Mouse (Mus musculus): ENCODE measurements around the gene Nrn1. TPM values are rescaled to one million over a fixed set of nuclear protein-coding genes. Genes with fewer than 3 reads are reported as not detected.
A peak's percentile ranks its signal among the peaks of the same experiment; 100 is the strongest.

Gene Nrn1
- polyA plus RNA-seq, 1 experiment: 151 TPM

- TF ChIP-seq POLR2A (IDR thresholded peaks at IDR 0.05; ENCODE audit: borderline replicate concordance, insufficient read depth, low read length): no peak
- no peak for TF ChIP-seq CTCF (IDR thresholded peaks at IDR 0.05; ENCODE audit: borderline replicate concordance, insufficient read depth, low read depth, low read length)
- H3K27me3 ChIP-seq (ENCODE audit: control insufficient read depth, insufficient read depth, low read length): no peaks in the 10 kb centered on the region
- H3K27ac ChIP-seq (ENCODE audit: insufficient read depth, low read length): peak overlapping the region; percentile 91
- 8% methylated on average over 8 of the region's 8 CpGs for WGBS
- DNase-seq: peak; percentile 76 to 92
- H3K4me3 ChIP-seq (replicated peaks; ENCODE audit: insufficient read depth, low read depth, low read length): peak overlapping the region; percentile 30
- peaks cover 8% of the 10 kb centered on the region; the same call in 1 of the 2 replicates for H3K4me1 ChIP-seq (ENCODE audit: control insufficient read depth, insufficient read depth, low read length)
Observed at GRCm38 (mm10) chr13:36696351-36696771, 38.6 kb downstream of the Nrn1 start.

DNA sequence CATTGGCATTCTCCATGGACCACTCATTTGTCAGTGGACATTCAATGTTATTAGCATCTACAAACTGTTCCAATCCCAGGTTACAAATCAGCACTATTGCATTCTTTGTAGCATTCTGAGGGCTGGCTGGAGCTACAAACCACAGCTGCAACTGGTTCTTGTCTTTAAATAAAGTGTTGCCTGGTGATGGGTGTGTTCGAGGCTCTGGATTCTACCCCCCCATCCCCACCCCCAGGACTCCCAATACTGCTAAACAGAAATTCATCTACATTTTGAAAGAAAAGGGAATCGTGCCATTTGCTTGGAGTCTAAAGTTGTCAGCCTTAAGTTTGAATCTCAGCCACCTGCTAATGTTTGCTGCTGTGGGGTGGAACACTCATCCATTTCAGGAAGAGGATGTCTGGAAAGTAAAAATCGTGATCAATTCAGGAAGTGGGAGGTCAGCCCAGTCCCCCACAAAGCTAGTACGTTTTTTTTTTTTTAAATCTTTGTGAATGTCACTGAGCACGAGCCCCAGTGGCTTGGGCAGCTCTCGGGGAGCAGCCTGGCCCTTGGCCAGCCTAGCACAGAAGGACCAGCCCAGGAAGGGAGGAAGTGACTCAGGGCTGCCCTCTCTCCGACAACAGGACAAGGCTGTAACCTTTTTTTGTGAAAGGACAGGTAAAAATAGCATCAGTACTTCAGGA is 39.3 kb downstream of the Nrn1 start:
- 4% methylated on average over 7 of the region's 7 CpGs for WGBS

DNA sequence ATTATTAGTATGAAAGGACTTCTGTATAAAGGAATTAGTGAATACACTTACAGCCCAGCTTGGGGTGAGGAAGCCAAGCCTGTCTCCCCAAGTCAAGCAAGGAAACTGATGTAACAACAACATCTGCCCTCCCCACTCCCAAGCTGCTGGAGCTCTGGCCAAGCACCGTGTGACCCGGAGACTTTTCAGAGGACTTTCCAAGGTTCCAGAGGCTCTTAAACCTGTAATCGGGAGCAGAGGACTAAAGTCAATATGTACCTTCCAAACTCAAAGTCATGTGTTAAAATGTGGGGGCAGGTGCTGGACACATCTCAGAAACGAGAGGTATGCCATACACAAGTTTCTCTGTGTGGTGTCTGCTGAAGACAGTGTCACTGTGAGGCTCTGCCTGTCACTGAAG is 51.4 kb downstream of the Nrn1 start:
- Histone ChIP-seq H3K27me3 (ENCODE audit: control insufficient read depth, insufficient read depth, low read length) (no peaks in the 10 kb centered on the region), H3K4me1 (ENCODE audit: control insufficient read depth, insufficient read depth, low read length) (no peaks in the 10 kb centered on the region), H3K4me3 (replicated peaks; ENCODE audit: insufficient read depth, low read depth, low read length) (no peak overlapping the region), H3K27ac (ENCODE audit: insufficient read depth, low read length) (no peak overlapping the region)
- TF ChIP-seq POLR2A (IDR thresholded peaks at IDR 0.05; ENCODE audit: borderline replicate concordance, insufficient read depth, low read length): no peak
- TF ChIP-seq CTCF (IDR thresholded peaks at IDR 0.05; ENCODE audit: borderline replicate concordance, insufficient read depth, low read depth, low read length): no peak
- WGBS: 84% methylated on average over 4 of the region's 4 CpGs
- no peak for DNase-seq

More for the DNA sequence above, 39.3 kb downstream of the Nrn1 start:
- H3K27ac ChIP-seq (ENCODE audit: insufficient read depth, low read length): peak overlapping the region; percentile 91; the same call in 1 of the 2 replicates
- DNase-seq: peak; percentile 83 to 94
- TF ChIP-seq CTCF (IDR thresholded peaks at IDR 0.05; ENCODE audit: borderline replicate concordance, insufficient read depth, low read depth, low read length) (no peak; the same call in 1 of the 2 replicates), POLR2A (IDR thresholded peaks at IDR 0.05; ENCODE audit: borderline replicate concordance, insufficient read depth, low read length) (no peak)
- H3K4me3 ChIP-seq (replicated peaks; ENCODE audit: insufficient read depth, low read depth, low read length): no peak overlapping the region
- no peaks in the 10 kb centered on the region for H3K27me3 ChIP-seq (ENCODE audit: control insufficient read depth, insufficient read depth, low read length)
- H3K4me1 ChIP-seq (ENCODE audit: control insufficient read depth, insufficient read depth, low read length): peaks cover 8% of the 10 kb centered on the region; the same call in 1 of the 2 replicates

- no peak overlapping the region for H3K27ac ChIP-seq (ENCODE audit: insufficient read depth, low read length)
- TF ChIP-seq POLR2A (IDR thresholded peaks at IDR 0.05; ENCODE audit: borderline replicate concordance, insufficient read depth, low read length) (no peak), CTCF (IDR thresholded peaks at IDR 0.05; ENCODE audit: borderline replicate concordance, insufficient read depth, low read depth, low read length) (no peak)
- no peaks in the 10 kb centered on the region for H3K4me1 ChIP-seq (ENCODE audit: control insufficient read depth, insufficient read depth, low read length)
- 94% methylated on average over 8 of the region's 8 CpGs for WGBS
- no peak overlapping the region for H3K4me3 ChIP-seq (replicated peaks; ENCODE audit: insufficient read depth, low read depth, low read length)
- no peak for DNase-seq
- no peaks in the 10 kb centered on the region for H3K27me3 ChIP-seq (ENCODE audit: control insufficient read depth, insufficient read depth, low read length)
Observed at GRCm38 (mm10) chr13:36680690-36681355, 54.1 kb downstream of the Nrn1 start.

- WGBS: 92% methylated on average over 1 of the region's 1 CpGs
- Histone ChIP-seq H3K4me3 (replicated peaks; ENCODE audit: insufficient read depth, low read depth, low read length) (no peak overlapping the region), H3K27ac (ENCODE audit: insufficient read depth, low read length) (no peak overlapping the region), H3K4me1 (ENCODE audit: control insufficient read depth, insufficient read depth, low read length) (no peaks in the 10 kb centered on the region), H3K27me3 (ENCODE audit: control insufficient read depth, insufficient read depth, low read length) (no peaks in the 10 kb centered on the region)
- no peak for TF ChIP-seq CTCF (IDR thresholded peaks at IDR 0.05; ENCODE audit: borderline replicate concordance, insufficient read depth, low read depth, low read length)
- no peak for TF ChIP-seq POLR2A (IDR thresholded peaks at IDR 0.05; ENCODE audit: borderline replicate concordance, insufficient read depth, low read length)
- DNase-seq: no peak
Observed at GRCm38 (mm10) chr13:36679345-36679744, 55.6 kb downstream of the Nrn1 start.
